In the genomic region with DNA sequence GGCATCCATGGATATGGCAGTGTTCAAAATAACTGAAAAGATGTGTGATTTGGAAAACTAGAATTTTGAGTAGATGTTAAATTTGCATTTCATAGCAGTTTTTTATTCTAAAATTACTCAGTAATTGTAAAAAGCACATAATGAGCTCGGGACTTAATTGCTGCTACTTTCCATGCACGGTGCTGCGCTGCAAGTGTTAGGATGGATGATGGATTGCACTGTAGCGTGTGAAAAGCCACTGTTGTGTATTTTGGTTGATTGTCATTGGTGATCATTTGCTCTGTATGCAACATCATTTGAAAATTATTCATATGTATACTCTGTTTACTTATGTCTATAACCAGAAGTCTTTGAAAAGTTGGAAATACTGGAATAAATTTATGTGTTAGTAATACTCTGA, we compare ENCODE assay signal across 26 mouse cellular contexts.
"Had no signal": no experiment of that assay in that cellular context is flagged by ENCODE, and none has a peak within 500 bp of the region (broad histone marks: within the 10 kb centered on the region; RNA-seq: fewer than 3 reads in every experiment).

No protein-coding gene starts in this region.

- H3K27ac ChIP-seq: gastrocnemius, adult 2 months; heart, embryonic 10.5 days; hindbrain, embryonic 10.5 days; hindbrain, embryonic 12.5 days; hindbrain, embryonic 14.5 days; intestine, embryonic 15.5 days; layer of hippocampus, adult 2 months; left cerebral cortex, adult 2 months; limb, embryonic 10.5 days had no signal

- H3K4me1 ChIP-seq: heart, embryonic 10.5 days; heart, embryonic 12.5 days; hindbrain, embryonic 10.5 days; hindbrain, embryonic 12.5 days; limb, embryonic 10.5 days had no signal

- H3K4me3 ChIP-seq: gastrocnemius, adult 2 months; heart, embryonic 10.5 days; heart, embryonic 12.5 days; hindbrain, embryonic 10.5 days; hindbrain, embryonic 12.5 days; intestine, embryonic 15.5 days; layer of hippocampus, adult 2 months; left cerebral cortex, adult 2 months; limb, embryonic 10.5 days; limb, embryonic 12.5 days had no signal

- H3K9me3 ChIP-seq: heart, embryonic 10.5 days; heart, embryonic 12.5 days; hindbrain, embryonic 10.5 days; hindbrain, embryonic 12.5 days; intestine, embryonic 15.5 days; limb, embryonic 10.5 days; limb, embryonic 12.5 days had no signal

- H3K4me2 ChIP-seq: heart, embryonic 12.5 days; hindbrain, embryonic 12.5 days; hindbrain, embryonic 14.5 days; intestine, embryonic 15.5 days; limb, embryonic 12.5 days; liver, embryonic 11.5 days had no signal

- H3K9ac ChIP-seq: heart, embryonic 12.5 days; hindbrain, embryonic 12.5 days; hindbrain, embryonic 14.5 days; intestine, embryonic 15.5 days; limb, embryonic 12.5 days had no signal

- H3K27me3 ChIP-seq: heart, embryonic 12.5 days; hindbrain, embryonic 12.5 days; intestine, embryonic 15.5 days; limb, embryonic 12.5 days had no signal

- H3K36me3 ChIP-seq: heart, embryonic 10.5 days; heart, embryonic 12.5 days; hindbrain, embryonic 10.5 days; hindbrain, embryonic 12.5 days; intestine, embryonic 15.5 days; limb, embryonic 10.5 days; limb, embryonic 12.5 days had no signal

- ATAC-seq: hindbrain, embryonic 16.5 days; inflammation-experienced regulatory T-cells, adult 6 months; intestine, embryonic 15.5 days; intestine, postnatal 0 days had no signal

- DNase-seq: gastrocnemius, adult 2 months; gastrocnemius, postnatal 10 days; gastrocnemius, postnatal 25 days; heart, adult 18-20 months; heart, postnatal 10 days; heart, postnatal 4 days; kidney, adult 18-20 months; kidney, adult 8-10 months; kidney, postnatal 10 days; kidney, postnatal 25 days; kidney, postnatal 4 days; liver had no signal
